Mouse (Mus musculus): ENCODE results near the gene Gsta4.
"Not testable (repeated sequence)": the region's sequence is repeated elsewhere in the genome, so short reads cannot be mapped to it uniquely, and the experiment has no call there.

The Gsta4 gene

GRCm38 (mm10) chr9:78182474-78182873 is at the start of gene Gsta4:
TSS of gene Gsta4 (plus strand) at chr9:78182774.
- not testable (repeated sequence) for DNase-seq (ENCODE audit: low spot score in 2 of 2)

- no peak for DNase-seq (ENCODE audit: low spot score in 2 of 2)
Measured at GRCm38 (mm10) chr9:78135658-78136057, 46.9 kb upstream of the Gsta4 start.

GRCm38 (mm10) chr9:78138044-78138676 is 44.4 kb upstream of the Gsta4 start:
- no peak for DNase-seq (ENCODE audit: low spot score in 2 of 2)

- no peak for DNase-seq (ENCODE audit: low spot score in 2 of 2)
Measured at GRCm38 (mm10) chr9:78139463-78139862, 43.1 kb upstream of the Gsta4 start.

GRCm38 (mm10) chr9:78146099-78146498 is 36.5 kb upstream of the Gsta4 start:
- peak; percentile 51 to 52 for DNase-seq (ENCODE audit: low spot score in 2 of 2)

- peak in 1 of 2 experiments; percentile 34 for DNase-seq (ENCODE audit: low spot score in 2 of 2)
Measured at GRCm38 (mm10) chr9:78146627-78147026, 35.9 kb upstream of the Gsta4 start.

- no peak for DNase-seq (ENCODE audit: low spot score in 2 of 2)
Measured at GRCm38 (mm10) chr9:78148149-78148548, 34.4 kb upstream of the Gsta4 start.

GRCm38 (mm10) chr9:78149770-78150169 is 32.8 kb upstream of the Gsta4 start:
- DNase-seq (ENCODE audit: low spot score in 2 of 2): not testable (repeated sequence)

GRCm38 (mm10) chr9:78154211-78154977 is 28.2 kb upstream of the Gsta4 start:
- DNase-seq (ENCODE audit: low spot score in 2 of 2): no peak

- no peak for DNase-seq (ENCODE audit: low spot score in 2 of 2)
Measured at GRCm38 (mm10) chr9:78157221-78157620, 25.4 kb upstream of the Gsta4 start.

GRCm38 (mm10) chr9:78163291-78163690 is 19.3 kb upstream of the Gsta4 start:
- no peak for DNase-seq (ENCODE audit: low spot score in 2 of 2)

- DNase-seq (ENCODE audit: low spot score in 2 of 2): no peak
Measured at GRCm38 (mm10) chr9:78164741-78165140, 17.8 kb upstream of the Gsta4 start.

GRCm38 (mm10) chr9:78165454-78165853 is 17.1 kb upstream of the Gsta4 start:
- DNase-seq (ENCODE audit: low spot score in 2 of 2): no peak

- no peak for DNase-seq (ENCODE audit: low spot score in 2 of 2)
Measured at GRCm38 (mm10) chr9:78166694-78167452, 15.7 kb upstream of the Gsta4 start.

GRCm38 (mm10) chr9:78167453-78167969 is 15.1 kb upstream of the Gsta4 start:
- no peak for DNase-seq (ENCODE audit: low spot score in 2 of 2)

- DNase-seq (ENCODE audit: low spot score in 2 of 2): no peak
Measured at GRCm38 (mm10) chr9:78168864-78169263, 13.7 kb upstream of the Gsta4 start.

GRCm38 (mm10) chr9:78174016-78174415 is 8.6 kb upstream of the Gsta4 start:
- no peak for DNase-seq (ENCODE audit: low spot score in 2 of 2)

GRCm38 (mm10) chr9:78174925-78175276 is 7.7 kb upstream of the Gsta4 start:
- DNase-seq (ENCODE audit: low spot score in 2 of 2): not testable (repeated sequence)

- DNase-seq (ENCODE audit: low spot score in 2 of 2): peak; percentile 86 to 94
Measured at GRCm38 (mm10) chr9:78175277-78176200, 7.0 kb upstream of the Gsta4 start.

GRCm38 (mm10) chr9:78176201-78176727 is 6.3 kb upstream of the Gsta4 start:
- peak in 1 of 2 experiments; percentile 63 for DNase-seq (ENCODE audit: low spot score in 2 of 2)

GRCm38 (mm10) chr9:78176831-78177230 is 5.7 kb upstream of the Gsta4 start:
- peak in 1 of 2 experiments; percentile 39 for DNase-seq (ENCODE audit: low spot score in 2 of 2)
